Mouse (Mus musculus): Measurements from ENCODE around the gene Ace.

The Ace gene

DNA sequence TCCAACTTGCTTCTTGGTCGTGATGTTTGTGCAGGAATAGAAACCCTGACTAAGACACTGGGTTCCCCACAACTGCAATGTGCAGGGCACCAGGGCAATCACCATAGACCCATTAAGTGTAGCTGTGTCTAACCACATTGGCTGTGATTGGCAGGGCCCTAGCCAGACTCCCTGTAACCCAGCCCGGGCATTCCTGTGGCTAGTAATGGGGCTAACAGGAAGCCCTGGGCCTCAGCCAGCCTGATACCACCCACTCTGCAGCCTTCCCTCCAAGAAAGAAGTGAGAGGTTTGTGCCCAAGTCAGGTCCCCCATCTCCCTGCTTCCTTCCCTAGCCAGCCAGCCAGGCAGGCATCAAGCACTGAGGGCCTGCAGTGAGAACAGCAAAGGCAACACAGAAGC lies 19.5 kb upstream of the Ace start:
- DNase-seq: no peak

DNA sequence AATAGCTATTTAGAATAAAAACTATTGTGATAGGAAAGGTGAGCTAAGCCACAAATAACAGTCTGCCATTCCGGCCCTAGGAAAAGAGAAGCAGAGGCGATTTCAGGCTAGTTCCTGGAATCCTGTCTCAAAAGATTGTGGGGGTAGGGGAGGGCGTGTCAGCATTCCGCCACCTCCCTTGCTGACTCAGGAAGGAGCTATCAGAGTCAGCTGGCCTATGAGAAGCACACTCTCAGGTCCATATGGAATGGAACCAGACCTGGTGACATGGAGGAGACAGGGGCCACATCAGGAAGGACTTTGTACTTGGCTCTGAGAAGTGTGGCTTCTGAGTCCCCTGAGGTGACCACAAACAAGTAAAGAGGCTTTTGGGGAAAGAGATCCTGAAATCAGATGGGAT lies 17.2 kb upstream of the Ace start:
- no peak for DNase-seq

DNA sequence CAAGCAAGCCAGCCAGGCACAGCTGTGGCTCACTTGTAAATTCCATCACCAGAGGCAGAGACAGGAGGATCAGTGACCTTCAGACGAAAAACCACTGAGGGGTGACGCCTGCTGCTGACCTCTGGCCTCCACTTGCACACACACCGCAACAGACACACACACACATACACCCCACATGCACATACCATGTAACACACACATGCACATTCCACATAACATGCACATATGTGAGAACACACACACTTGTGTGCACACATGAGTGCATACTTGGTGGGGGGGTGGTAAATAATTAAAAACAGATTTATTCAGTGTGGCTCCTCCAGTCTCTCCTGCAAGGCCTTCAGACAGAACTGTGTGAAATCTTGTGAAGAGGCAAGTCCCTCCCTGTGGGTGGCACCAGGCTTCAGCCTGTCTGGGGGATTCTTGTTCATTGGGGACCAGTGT lies 16.1 kb upstream of the Ace start:
- DNase-seq: no peak

DNA sequence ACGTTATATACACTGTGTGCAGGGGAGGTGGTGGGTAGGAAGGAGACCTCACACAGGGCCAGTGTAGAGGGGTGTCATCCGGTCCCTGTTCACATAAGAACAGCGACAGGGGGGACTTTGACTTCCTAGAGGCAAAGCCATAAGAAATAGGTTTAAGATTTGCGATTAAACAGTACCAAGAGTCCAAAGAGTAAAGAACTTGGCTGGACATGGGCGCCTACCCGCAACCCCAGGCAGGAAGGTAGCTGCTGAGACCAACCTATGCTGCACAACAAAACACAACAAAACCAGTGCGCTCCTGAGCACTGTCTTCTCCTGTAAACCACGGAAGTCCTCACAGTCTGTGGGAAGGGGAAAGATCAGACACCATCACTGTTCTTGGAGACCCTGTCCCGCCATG lies 15.6 kb upstream of the Ace start:
- no peak for DNase-seq

DNA sequence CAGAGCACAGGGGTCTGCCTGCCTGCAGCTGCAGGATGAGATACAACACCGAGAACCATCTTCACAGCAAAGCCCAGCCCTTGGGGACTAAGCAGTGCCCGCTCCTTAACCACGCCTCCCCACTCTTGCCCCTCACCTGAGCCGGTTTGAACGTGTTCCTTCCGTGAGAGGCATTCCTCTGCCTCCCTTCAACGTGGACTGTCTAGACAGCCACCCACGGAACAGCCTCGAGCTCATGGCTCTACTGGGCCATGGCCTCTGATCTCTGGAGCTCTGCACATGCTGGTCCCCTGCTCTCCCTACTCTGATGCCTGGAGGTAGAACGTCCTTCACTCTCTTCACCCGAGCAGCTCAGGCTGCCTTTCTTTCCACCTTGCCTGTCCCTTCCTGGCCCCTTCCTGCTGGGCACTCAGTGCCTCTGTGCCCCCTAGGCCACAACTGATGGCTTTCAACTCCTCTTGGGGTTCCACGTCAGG lies 14.8 kb upstream of the Ace start, which contains the start of gene Cyb561:
TSS of gene Cyb561 (minus strand) at position 426 of the 476 bp plus-strand sequence.
- DNase-seq: no peak

DNA sequence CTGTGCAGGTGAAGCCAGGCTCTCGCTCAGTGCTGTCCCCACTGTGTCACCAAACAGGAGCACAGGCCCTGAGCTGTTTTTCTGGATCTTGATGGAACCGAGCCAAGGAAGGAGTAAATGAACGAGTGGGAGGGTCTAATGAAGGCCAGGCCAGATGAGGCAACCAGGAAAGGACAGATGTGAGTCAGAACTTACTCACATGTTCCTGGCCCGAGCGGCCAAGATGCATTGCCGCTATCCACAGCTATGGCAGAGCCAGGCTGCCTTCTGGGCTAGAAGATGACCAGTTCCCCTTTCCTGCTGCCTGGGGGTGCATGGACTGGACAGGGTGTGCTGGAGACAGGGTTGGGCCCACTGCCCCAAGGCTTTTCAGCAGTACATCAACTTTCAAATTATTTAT lies 14.3 kb upstream of the Ace start:
- no peak for DNase-seq

DNA sequence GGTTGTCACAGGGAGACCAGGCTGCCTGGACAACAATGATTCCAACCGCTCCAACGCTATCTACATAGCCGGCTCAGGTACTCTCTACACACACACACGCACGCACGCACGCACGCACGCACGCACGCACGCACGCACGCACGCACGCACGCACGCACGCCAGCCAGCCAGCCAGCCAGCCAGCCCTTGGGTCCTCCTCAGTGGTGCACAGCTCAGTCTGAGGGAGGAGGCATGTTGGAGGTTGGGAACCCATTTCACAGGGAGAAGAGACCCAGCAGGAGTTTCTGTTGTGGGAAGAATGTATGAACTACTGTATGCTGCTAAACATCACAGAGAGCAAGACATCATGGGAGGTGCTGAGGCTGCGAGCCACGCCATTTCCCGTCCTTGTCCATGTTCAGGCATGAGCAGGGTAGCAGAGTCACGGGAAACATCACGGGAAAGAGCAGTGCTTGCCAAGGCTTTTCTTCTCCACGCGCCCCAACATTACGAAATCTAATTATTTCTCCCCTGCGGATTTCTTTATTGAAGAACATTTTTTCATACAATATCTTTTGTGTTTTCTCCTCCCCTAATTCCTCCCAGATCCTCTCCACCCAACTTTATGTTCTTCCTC lies 11.8 kb upstream of the Ace start:
- DNase-seq: no peak

DNA sequence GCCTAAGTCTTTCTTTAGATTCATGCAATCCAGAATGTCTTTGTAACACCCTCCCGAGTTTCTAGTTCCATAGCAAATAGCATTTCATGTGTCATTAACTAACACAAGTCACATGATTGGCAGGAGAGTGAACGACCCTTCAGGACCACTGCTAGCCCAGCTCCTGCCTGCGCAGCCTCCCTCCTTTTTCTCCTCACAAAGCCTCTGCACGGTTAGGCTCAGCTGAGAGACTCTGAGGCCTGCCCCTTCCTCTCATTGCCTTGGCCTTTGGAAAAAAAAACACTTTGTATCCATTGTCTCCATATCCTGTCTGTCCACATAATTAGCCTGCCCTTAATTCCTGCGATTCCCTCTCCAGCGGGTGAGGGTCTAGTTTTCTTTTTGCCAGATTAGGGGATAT lies 10.2 kb upstream of the Ace start:
- DNase-seq: no peak

DNA sequence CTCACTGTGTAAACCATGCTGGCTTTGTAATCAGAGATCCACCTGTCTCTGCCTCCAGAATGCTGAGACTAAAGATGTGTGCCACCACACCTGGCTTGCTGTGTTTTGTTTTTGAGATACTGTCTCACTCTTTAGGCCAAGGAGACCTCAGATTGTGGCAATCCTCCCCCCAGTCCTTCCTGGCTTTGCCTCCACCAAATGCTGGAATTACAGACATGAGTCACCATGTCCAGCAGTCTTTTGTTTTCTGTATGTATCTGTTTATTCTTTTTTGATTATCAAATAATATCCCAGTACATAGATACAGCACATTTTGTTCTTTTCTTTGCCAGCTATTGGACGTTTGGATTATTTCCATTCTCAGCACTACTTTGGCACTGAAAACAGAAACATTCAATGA lies 9.2 kb upstream of the Ace start:
- DNase-seq: no peak

DNA sequence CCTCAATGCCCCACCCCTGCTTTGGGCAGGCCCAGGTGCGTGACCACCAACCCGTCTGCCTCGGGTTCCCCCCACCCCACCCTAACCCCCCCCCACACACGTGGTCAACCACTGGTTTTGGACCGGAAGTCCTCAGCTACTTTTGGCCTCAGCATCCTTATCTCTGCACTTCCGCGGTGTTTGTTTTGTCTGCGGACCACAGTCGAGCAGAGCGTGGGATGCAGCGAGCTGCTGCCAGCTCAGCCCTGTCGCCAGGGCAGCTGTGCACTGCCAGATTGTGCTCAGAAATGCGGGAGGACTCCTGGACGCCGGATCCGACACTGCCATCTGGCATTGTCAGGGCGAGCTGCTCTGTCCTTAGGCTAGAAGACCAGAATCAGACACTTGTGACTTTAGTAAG lies 8.4 kb upstream of the Ace start:
- DNase-seq: no peak

DNA sequence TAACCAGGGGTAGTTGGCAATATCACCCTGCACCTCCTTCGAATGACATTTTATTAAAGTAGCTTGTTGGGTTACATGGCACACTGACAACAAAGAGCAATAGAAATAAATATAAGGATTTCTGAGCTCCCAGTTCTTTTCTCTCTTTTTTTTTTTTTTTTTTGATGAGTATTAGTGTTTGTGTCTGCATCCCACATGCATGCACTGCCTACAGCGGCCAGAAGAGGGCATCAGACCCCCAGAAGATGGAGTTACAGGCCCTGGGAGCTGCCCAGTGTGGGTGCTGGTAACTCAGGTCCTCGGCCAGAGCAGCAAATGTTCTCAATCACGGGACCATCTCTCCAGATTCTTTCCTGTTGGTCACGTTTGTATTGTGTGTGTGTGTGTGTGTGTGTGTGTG lies 3.1 kb upstream of the Ace start:
- no peak for DNase-seq

DNA sequence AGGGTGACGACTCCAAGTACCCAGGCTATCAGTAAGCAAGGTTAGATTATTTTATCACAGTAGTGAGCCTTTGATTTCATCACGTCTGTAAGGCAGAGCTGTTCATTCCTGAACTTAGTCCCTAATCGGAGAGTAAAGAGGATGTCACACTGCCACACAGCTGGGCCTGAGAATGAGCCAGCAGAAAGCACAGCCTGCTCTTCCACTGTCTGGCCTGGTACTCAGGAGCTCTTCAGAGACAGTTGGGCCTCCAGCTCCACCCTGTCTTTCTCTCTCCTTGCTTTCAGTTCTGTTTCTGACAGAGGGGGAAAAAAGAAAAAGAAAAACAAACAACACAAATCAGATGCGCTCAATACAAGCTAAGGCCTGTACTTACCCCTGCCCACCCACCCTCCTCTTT lies 1.5 kb upstream of the Ace start:
- DNase-seq: no peak

DNA sequence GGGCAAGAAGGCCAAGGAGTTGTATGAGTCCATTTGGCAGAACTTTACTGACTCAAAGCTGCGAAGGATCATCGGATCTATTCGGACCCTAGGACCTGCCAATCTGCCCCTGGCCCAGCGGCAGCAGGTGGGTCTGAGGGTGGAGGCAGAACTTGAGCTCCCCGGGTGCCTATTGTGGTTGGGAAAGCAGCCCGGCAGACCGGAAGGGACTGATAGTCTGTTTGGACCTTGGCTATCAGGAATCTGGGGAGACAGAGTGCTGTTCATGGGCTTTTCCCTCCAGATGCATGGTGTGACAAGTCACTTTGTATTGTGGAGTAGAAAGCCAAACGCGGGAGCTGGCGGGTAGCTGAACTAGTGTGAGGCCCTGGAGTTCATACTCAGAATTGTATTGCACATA lies 1.2 kb downstream of the Ace start:
- no peak for DNase-seq

DNA sequence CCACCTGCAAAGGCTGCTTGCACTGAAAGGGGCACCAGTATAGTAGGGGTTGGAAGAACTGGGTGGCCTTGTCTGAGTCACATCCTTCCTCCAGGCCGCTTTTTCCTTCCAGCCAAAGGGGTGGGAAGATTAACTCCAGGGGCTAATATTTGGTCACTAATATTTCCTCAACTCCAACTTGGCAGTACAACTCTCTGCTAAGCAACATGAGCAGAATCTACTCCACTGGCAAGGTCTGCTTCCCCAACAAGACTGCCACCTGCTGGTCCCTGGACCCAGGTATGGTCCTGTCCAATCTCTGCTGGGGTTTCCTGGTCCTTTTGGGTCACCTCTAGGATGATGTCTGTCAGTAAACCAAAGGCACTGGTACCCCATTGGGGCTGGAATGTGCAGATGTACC lies 1.8 kb downstream of the Ace start:
- DNase-seq: no peak

DNA sequence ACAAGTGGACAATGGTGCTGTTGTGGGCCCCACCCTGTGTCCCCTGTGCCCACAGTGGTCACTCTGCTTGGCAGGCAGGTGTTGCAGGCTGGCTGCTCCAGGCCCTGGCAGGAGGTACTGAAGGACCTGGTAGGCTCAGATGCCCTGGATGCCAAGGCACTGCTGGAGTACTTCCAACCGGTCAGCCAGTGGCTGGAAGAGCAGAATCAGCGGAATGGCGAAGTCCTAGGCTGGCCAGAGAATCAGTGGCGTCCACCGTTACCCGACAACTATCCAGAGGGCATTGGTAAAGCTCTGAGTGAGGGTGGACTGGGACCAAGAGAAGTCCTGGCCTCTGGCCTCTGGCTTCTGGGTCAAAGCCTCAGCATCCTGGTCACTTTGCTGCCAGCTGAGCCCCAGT lies 6.8 kb downstream of the Ace start:
- DNase-seq: peak; percentile 47

DNA sequence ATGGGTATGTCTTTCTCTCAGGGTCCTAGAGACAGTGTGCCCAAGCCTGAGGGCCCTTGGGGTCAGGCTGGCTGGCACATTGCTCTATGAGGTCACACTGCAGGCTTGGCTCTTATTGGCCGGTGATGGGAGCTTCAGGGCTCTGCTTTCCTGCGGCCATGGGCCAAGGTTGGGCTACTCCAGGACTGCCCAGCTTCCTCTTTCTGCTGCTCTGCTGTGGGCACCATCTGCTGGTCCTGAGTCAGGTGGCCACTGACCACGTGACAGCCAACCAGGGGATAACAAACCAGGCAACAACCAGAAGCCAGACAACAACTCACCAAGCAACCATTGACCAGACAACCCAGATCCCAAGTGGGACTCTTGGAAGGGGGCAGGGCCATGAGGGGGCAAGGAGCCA lies 7.3 kb downstream of the Ace start:
- peak; percentile 45 for DNase-seq

DNA sequence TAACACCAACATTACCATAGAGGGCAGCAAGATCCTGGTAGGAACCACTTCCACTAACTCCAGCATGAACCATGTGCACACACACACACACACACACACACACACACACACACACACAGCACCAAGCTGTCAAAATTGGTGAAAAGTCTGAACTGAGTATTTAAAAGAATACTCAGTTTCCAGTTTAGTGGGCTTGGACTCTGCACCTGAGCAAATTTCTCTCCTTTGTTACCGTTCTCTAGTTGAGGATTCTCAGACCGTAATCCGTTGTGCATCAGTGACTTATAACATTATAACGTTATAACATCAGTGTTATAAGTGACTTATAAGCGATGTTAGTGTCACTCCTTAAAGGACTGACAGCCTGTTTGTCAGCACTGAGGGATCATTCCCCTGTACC lies 7.9 kb downstream of the Ace start:
- DNase-seq: no peak

DNA sequence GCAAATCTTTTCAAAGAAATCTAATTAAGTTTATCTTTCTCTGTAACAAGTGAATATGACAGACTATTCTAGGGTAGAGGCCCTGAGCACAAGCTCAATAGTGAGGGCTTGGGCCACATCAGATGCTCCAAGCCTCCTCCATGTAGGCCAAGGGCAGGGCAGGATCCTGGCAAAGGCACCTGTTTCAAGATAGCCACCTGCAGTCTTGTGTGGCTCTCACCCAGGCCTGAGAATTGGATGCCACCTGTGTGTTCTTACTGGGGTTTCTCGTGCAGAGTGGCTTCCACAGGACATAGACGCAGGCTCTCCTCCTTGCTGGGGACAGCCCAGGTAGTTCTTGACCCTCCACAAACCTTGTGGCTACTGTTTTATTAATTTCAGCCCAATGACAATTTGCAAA lies 10.5 kb downstream of the Ace start:
- DNase-seq: peak; percentile 42

DNA sequence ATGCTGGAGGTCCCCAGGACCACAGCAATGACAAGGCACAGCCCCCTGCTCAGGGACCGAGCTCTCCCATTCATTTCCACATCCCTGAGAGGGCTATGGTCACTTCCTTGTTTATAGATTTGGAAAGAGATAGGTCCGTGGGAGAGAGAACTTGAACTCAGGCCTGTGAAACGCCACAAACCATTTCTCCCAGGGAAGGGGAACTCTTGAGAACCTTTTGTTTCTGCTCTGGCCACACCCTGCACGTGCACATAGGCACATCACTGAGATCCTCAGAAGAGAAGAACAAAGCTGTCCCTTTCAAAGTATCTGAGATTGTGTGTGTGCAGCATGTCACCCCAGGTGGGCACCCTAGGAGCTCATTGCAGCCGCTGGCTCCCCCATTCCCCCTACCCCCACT lies 10.9 kb downstream of the Ace start:
- no peak for DNase-seq

DNA sequence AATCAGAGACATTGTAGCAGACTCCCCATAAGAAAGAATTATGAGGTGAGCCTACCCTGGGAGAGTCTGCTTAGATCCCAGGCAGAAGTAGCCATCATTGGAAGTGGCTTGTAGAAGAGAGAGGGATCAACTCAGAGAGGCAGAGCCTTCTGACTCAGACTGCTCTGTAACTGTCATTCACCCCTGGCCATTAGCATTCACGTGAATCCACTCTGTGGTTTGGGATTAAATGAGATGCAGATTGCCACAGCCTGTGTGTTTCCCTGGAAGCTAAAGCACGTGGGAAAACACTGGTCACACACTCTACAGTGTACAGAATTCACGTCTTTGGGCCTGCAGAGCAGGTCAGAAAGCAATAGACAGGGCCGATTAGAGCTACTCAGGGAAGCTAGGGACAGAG lies 16.7 kb downstream of the Ace start:
- DNase-seq: no peak

DNA sequence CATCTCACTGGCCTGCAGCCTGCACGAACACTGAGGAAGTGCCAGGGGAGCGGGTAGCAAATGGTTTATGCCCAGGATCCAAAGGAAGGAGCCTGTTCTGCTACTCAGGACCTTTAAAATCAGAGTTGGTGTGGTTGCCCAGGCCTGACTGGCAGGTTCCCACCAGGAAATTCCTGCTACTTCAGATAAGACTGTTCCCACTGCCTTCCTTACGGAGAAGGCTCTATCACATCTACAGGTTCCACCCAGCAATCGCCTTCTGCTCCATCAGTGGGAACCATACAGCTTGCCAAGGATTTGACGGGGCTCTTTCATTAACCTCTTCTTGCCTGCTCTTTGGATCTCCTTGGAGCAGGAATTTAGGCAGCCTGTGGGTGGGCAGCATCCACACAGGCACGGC lies 19.7 kb downstream of the Ace start:
- DNase-seq: no peak

DNA sequence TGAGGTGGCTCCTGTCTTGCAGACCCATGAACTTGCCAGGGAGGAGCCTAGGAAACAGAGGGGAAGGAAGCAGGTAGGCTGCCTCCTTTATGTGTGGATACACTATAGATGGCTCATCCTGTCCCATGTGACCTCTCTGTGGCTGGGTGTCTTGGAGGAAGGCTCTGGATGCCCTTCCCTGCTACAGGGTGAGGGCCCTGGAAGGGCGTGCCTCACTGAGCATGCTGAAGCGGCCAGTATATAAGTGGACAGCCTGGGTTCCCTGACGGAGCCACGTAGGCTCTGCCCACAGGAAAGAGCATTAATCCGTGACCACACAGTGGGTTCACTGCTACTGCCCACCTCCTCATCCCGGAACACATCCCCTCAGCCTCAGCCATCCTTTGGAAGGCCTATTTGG lies 21.7 kb downstream of the Ace start:
- DNase-seq: no peak

DNA sequence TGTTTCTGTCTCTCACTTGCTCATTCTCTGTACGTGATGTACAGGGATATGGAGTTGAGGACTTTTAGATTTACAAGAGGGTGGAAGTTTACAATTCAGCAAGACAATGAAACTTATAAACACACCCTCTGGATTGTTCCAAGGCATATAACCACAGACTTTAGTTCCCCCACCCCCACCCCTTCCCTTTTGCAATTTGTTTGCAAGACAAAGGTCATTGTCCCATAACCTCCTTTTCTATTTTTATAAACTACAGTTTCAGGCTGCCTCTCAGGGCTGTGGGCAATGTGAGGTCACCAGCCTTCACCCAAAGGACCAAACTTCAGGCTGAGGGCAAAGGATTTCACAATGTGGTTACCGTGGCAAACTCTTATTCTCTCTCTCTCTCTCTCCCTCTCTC lies 22.5 kb downstream of the Ace start:
- DNase-seq: no peak

DNA sequence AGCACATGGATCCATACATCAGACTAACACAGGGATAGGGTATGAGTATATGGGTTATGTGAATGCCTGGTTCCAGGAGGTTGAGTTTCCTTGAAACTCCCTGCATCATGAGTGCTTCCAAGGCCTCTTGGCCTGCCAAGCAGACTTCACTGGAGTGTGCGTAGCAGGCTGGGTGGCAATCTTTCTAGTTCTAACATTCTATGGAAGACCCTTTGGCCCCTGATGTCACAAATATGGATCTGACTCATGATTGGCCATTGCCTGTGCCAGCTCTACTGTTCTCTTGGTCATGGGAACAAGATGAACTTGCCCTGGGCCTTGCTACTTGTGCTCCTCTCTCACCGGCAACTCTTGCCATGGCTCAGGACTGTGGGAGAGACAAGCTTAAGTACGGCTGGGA lies 26.6 kb downstream of the Ace start, which contains the start of gene Ace3:
TSS of gene Ace3 (plus strand) at position 301 of the 400 bp plus-strand sequence.
- DNase-seq: no peak

DNA sequence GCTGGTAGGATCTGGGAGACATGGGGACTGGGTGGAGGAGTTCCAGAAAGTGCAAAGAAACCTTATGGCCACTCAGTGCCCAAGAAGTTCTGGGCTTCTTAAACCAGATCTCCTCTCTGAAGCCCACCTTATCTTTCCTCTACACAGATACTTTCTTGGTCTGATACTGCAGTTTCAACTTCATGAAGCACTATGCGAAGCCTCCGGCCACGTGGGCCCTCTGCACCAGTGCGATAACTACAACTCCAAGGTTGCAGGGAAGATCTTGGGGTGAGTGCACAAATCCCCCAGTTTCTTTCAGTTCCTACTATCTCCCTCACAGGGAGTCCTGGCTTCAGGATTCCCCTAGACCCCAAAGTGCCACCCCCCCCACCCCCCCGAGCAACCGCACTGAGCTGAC lies 32.3 kb downstream of the Ace start:
- no peak for DNase-seq

DNA sequence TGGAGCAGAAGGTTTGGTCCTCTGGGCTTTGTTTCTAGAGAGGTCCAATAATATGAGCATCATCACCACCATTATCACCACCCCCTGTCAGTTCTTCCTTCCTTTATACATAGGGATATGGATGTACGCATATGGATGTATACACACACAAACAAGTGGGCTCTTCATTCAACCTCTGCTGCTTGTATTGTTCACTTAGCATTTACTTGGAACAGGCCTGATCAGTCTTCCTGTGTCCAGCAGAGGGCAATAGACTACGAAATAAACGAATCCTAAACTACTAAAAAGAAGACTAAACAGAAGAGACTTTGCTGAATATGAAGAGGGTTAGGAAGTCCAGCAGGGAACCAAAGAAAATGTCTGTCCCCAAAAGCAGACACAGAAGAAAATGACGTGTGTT lies 34.0 kb downstream of the Ace start:
- peak; percentile 29 for DNase-seq

Data from cerebellum, adult 8-10 months (tissue).